Mouse (Mus musculus): Measurements from ENCODE around the gene Unc93a2.
"Not testable (repeated sequence)": the region's sequence is repeated elsewhere in the genome, so short reads cannot be mapped to it uniquely, and the experiment has no call there.

- not testable (repeated sequence) for TF ChIP-seq POLR2A (IDR thresholded peaks at IDR 0.05; ENCODE audit: borderline replicate concordance, extremely low read depth, insufficient read depth, insufficient read length, poor library complexity, severe bottlenecking); CTCF (IDR thresholded peaks at IDR 0.05; ENCODE audit: borderline replicate concordance, extremely low read depth, insufficient read depth, insufficient read length)
Observed at GRCm38 (mm10) chr17:7348765-7349164, 36.5 kb downstream of the Unc93a2 start.

Data from brain, embryonic 14.5 days (tissue).